Mouse (Mus musculus): ENCODE data around the gene Metap1. TPM values are rescaled to one million over a fixed set of nuclear protein-coding genes. Genes with fewer than 3 reads are reported as not detected.

Gene Metap1
- polyA plus RNA-seq, 1 experiment from 2014 or later = 51.8 TPM

DNA sequence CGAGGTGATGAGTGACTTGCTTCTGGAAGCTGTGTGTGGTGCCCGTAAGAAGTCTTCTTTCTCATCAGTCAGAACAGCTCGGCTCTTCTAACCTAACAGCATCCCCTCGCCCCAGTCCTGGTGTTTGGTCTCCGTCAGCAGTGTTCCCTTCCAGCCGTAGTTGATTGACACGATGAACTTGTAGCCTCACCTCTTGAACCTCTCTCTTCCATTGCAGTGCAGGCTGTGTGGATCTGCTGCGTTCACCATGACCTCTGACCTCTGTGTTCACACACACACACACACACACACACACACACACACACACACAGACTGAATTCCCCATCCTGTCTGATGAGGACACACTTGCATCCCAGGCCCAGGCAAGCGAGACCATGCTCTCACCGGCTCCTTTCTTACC is 37.1 kb downstream of the Metap1 start:
- DNase-seq (ENCODE audit: low spot score) = no peak
- H3K4me2 ChIP-seq = no peak overlapping the region
- no peak for ATAC-seq (replicated peaks; ENCODE audit: low FRiP score)
- 81% methylated on average over 10 of the region's 10 CpGs for WGBS
- no peaks in the 10 kb centered on the region for H3K9me3 ChIP-seq (ENCODE audit: control insufficient read depth, low read length)
- H3K4me1 ChIP-seq (replicated peaks; ENCODE audit: control insufficient read depth, insufficient read depth, low read length) = no peaks in the 10 kb centered on the region
- peaks cover 40% of the 10 kb centered on the region for H3K36me3 ChIP-seq (ENCODE audit: control insufficient read depth, insufficient read depth, low read length)
- H3K4me3 ChIP-seq (ENCODE audit: low read depth, low read length) = no peak overlapping the region
- no peak overlapping the region for H3K27ac ChIP-seq (ENCODE audit: low read depth, low read length)
- H3K9ac ChIP-seq (ENCODE audit: low read depth, low read length) = no peak overlapping the region
- no peaks in the 10 kb centered on the region for H3K27me3 ChIP-seq (replicated peaks; ENCODE audit: control insufficient read depth, insufficient read depth, low read length)

DNA sequence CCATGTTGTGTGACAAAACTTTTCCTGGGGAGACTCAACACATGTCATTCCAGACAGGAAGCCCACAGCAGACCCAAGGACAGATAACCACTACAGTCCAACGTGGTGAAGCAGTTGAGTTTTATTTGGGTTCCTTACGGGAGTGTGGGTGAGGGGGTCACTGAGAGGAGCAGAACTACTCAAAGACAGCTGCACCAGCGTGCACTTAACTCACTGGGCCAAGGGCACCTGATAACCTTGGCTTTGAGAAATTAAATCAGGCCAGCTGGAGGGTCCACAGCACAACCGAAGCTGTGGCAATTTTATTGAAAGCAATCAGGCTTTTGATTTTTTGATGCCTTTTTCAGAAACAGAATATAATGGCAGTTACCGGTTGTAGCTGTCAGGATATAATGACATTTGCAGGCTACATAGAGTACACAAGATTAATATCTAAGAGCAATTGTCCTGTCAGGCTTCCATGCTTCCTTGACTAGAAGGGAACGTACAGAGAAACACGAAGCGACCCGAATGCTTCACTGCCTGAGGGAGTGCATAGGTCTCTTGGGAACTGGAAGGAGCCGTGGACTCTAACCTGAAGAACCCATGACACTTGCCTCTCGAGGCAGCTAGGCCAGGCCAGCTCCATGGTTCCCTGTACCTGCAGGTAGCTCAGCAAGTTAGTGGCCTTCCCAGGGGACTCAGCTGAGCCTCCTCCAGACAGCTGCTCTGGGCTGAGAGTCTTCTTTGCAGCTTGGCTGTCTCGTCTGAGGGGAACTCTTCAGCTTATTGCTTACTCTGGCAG is 41.0 kb downstream of the Metap1 start:
- Histone ChIP-seq H3K27me3 (replicated peaks; ENCODE audit: control insufficient read depth, insufficient read depth, low read length) (no peaks in the 10 kb centered on the region), H3K4me3 (ENCODE audit: low read depth, low read length) (no peak overlapping the region), H3K36me3 (ENCODE audit: control insufficient read depth, insufficient read depth, low read length) (peaks cover 28% of the 10 kb centered on the region), H3K4me1 (replicated peaks; ENCODE audit: control insufficient read depth, insufficient read depth, low read length) (peaks cover 6% of the 10 kb centered on the region; the same call in 1 of the 2 replicates), H3K9ac (ENCODE audit: low read depth, low read length) (no peak overlapping the region), H3K4me2 (no peak overlapping the region), H3K27ac (ENCODE audit: low read depth, low read length) (no peak overlapping the region), H3K9me3 (ENCODE audit: control insufficient read depth, low read length) (no peaks in the 10 kb centered on the region)
- WGBS = 71% methylated on average over 12 of the region's 12 CpGs
- DNase-seq (ENCODE audit: low spot score) (no peak), ATAC-seq (replicated peaks; ENCODE audit: low FRiP score) (no peak)

DNA sequence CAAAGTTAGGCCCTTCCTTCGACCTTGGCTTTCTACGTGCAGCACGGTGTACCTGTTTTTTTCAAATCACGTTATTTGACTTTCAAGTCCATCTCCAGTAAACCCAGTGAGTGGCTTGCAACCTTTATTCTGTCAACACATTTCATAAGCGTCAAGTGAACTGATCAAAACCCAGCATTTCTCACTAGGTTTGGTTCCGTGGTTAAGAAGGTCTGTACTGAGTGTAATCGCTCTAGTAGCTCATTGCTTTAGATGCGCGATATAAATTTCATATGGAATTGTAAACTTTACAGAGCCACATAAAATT is 45.9 kb downstream of the Metap1 start:
- Histone ChIP-seq H3K27me3 (replicated peaks; ENCODE audit: control insufficient read depth, insufficient read depth, low read length) (no peaks in the 10 kb centered on the region), H3K9me3 (ENCODE audit: control insufficient read depth, low read length) (no peaks in the 10 kb centered on the region), H3K27ac (ENCODE audit: low read depth, low read length) (peak overlapping the region; percentile 67), H3K36me3 (ENCODE audit: control insufficient read depth, insufficient read depth, low read length) (peaks cover 5% of the 10 kb centered on the region; the same call in 1 of the 2 replicates), H3K4me1 (replicated peaks; ENCODE audit: control insufficient read depth, insufficient read depth, low read length) (peaks cover 6% of the 10 kb centered on the region; the same call in 1 of the 2 replicates), H3K4me3 (ENCODE audit: low read depth, low read length) (peak overlapping the region; percentile 86), H3K4me2 (peak overlapping the region; percentile 82), H3K9ac (ENCODE audit: low read depth, low read length) (peak overlapping the region; percentile 90)
- 5% methylated on average over 9 of the region's 9 CpGs for WGBS
- ATAC-seq (replicated peaks; ENCODE audit: low FRiP score) (no peak), DNase-seq (ENCODE audit: low spot score) (no peak)

DNA sequence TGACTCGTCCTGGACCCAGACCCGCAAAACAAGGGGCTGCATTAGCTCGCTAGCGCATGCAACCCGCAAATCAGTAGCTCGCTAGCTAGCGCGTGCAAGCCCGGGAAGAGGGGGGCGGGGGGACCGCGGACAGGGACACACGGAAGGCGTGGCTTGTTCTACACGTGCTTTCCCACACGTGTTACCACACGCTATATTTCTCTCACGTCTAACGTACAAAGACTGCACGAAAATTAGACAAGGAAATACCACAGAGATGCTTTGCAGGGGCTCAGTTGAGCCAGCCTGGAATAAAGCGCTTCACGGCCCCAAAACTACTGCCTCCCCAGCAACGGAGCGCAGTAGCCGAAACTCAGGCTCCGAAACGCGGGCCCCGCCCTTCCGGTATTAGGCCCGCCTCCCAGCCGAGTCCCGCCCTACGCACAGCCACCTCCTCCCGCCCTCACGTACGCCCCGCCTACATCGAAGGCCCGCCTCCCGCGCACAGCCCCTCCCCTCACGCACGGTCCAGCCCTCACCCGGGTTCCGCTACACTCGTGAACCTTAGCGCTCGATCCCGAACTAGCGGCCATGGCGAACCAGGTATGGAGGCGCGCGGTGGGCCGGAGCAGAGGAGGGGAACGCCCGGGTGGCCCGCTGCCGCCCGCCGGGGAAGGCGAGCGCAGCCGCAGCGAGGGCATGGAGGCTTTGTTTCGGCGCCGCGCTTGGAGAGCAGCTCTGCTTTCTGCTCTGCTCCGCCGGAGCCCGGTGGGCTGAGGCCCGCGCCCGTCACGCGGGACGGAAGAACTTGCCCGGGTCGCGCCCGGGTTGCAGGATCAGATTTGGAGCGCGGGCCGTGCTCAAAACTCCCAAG is 46.5 kb downstream of the Metap1 start, which contains the start of gene Adh5:
TSS of gene Adh5 (plus strand) at position 482 of the 853 bp plus-strand sequence.
- H3K4me2 ChIP-seq = peak within 1 kb of the TSS; percentile 94
- H3K4me1 ChIP-seq (replicated peaks; ENCODE audit: control insufficient read depth, insufficient read depth, low read length) = peaks cover 6% of the 10 kb centered on the region; the same call in 1 of the 2 replicates
- peak within 1 kb of the TSS; percentile 86 for H3K4me3 ChIP-seq (ENCODE audit: low read depth, low read length)
- DNase-seq (ENCODE audit: low spot score) (peak; percentile 96), ATAC-seq (replicated peaks; ENCODE audit: low FRiP score) (peak; percentile 99)
- peak within 1 kb of the TSS; percentile 90 for H3K9ac ChIP-seq (ENCODE audit: low read depth, low read length)
- peak within 1 kb of the TSS; percentile 67 for H3K27ac ChIP-seq (ENCODE audit: low read depth, low read length)
- H3K9me3 ChIP-seq (ENCODE audit: control insufficient read depth, low read length) = no peaks in the 10 kb centered on the region
- under 1% methylated on average over 86 of the region's 86 CpGs for WGBS
- H3K27me3 ChIP-seq (replicated peaks; ENCODE audit: control insufficient read depth, insufficient read depth, low read length) = no peaks in the 10 kb centered on the region
- peaks cover 5% of the 10 kb centered on the region; the same call in 1 of the 2 replicates for H3K36me3 ChIP-seq (ENCODE audit: control insufficient read depth, insufficient read depth, low read length)

DNA sequence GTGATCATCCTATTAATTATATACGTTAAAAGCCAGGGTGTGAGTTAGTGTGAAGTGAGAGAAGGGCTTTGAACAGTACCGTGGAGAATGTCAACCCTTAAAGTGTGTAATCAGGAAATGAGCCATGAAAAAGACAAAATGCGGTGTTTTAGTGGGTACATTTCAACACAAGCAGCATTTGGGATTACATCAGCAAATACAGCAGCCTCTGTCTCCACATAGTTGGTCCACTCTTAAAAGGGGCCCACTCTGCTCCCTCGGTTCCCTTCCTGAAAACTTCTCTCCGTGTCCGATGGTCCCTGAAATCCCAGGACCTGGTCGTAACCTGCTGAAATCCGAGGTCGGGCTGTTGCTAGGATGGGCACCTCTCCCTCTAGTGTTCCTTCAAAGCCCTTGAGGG is 47.1 kb downstream of the Metap1 start:
- H3K36me3 ChIP-seq (ENCODE audit: control insufficient read depth, insufficient read depth, low read length) = peaks cover 5% of the 10 kb centered on the region; the same call in 1 of the 2 replicates
- DNase-seq (ENCODE audit: low spot score) (no peak), ATAC-seq (replicated peaks; ENCODE audit: low FRiP score) (no peak)
- H3K9ac ChIP-seq (ENCODE audit: low read depth, low read length) = peak overlapping the region; percentile 90
- H3K27ac ChIP-seq (ENCODE audit: low read depth, low read length) = peak overlapping the region; percentile 67
- H3K27me3 ChIP-seq (replicated peaks; ENCODE audit: control insufficient read depth, insufficient read depth, low read length) = no peaks in the 10 kb centered on the region
- WGBS = 4% methylated on average over 9 of the region's 9 CpGs
- peak overlapping the region; percentile 86 for H3K4me3 ChIP-seq (ENCODE audit: low read depth, low read length)
- H3K4me1 ChIP-seq (replicated peaks; ENCODE audit: control insufficient read depth, insufficient read depth, low read length) = peaks cover 6% of the 10 kb centered on the region; the same call in 1 of the 2 replicates
- peak overlapping the region; percentile 94 for H3K4me2 ChIP-seq
- H3K9me3 ChIP-seq (ENCODE audit: control insufficient read depth, low read length) = no peaks in the 10 kb centered on the region

DNA sequence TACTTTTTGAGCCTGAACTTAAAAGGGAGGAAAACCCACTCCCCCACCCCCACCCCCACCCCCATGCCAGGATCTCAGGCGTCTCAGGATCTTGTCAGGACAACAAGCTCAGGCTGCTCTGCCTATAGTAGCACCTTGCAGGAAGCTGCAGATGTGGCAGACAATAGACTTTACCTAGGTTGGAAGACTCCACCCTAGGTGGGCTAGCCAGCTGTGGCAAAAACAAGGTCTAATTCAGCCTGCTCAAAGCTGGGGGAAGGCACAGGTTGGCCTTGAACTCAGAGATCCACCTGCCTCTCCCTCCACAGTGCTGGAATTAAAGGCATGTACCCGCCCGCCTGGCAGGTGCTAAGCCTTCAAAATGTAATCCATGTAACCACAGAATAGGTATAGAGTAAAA is 50.6 kb downstream of the Metap1 start:
- H3K9me3 ChIP-seq (ENCODE audit: control insufficient read depth, low read length) = 0 out of 2 replicates have a peak, but pooled peaks cover 2% of the 10 kb centered on the region
- H3K9ac ChIP-seq (ENCODE audit: low read depth, low read length) = no peak overlapping the region
- DNase-seq (ENCODE audit: low spot score) = no peak

DNA sequence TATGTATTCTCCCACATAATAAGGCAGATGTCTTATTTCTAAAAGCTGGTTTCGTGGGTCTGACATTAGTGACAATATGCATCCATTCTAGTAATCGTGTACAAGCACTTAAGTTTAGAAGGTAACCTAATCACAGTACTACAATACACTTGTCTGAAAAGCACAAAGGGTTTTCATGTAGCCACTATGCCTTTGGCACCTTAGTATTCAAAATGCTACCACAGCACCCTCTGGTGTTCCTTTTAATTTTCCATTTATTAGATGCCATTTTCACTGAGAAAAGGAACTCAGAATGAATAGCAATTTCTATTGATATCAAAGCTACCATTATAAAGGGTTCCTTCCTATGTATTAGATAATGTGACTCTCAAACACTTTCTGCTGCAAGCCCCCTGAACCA is 57.5 kb downstream of the Metap1 start:
- Histone ChIP-seq H3K36me3 (ENCODE audit: control insufficient read depth, insufficient read depth, low read length) (no peaks in the 10 kb centered on the region), H3K9me3 (ENCODE audit: control insufficient read depth, low read length) (0 out of 2 replicates have a peak, but pooled peaks cover 2% of the 10 kb centered on the region), H3K4me3 (ENCODE audit: low read depth, low read length) (no peak overlapping the region), H3K27me3 (replicated peaks; ENCODE audit: control insufficient read depth, insufficient read depth, low read length) (no peaks in the 10 kb centered on the region), H3K4me2 (no peak overlapping the region), H3K9ac (ENCODE audit: low read depth, low read length) (no peak overlapping the region), H3K27ac (ENCODE audit: low read depth, low read length) (no peak overlapping the region), H3K4me1 (replicated peaks; ENCODE audit: control insufficient read depth, insufficient read depth, low read length) (no peaks in the 10 kb centered on the region)
- DNase-seq (ENCODE audit: low spot score) (no peak), ATAC-seq (replicated peaks; ENCODE audit: low FRiP score) (no peak)
- whole genome bisulfite sequencing = 72% methylated on average over 2 of the region's 2 CpGs

More for the DNA sequence above, 50.6 kb downstream of the Metap1 start:
- Histone ChIP-seq H3K27ac (ENCODE audit: low read depth, low read length) (no peak overlapping the region), H3K4me3 (ENCODE audit: low read depth, low read length) (no peak overlapping the region), H3K4me1 (replicated peaks; ENCODE audit: control insufficient read depth, insufficient read depth, low read length) (no peaks in the 10 kb centered on the region), H3K4me2 (no peak overlapping the region), H3K36me3 (ENCODE audit: control insufficient read depth, insufficient read depth, low read length) (no peaks in the 10 kb centered on the region), H3K27me3 (replicated peaks; ENCODE audit: control insufficient read depth, insufficient read depth, low read length) (no peaks in the 10 kb centered on the region)
- WGBS = 77% methylated on average over 3 of the region's 3 CpGs
- no peak for ATAC-seq (replicated peaks; ENCODE audit: low FRiP score)

DNA sequence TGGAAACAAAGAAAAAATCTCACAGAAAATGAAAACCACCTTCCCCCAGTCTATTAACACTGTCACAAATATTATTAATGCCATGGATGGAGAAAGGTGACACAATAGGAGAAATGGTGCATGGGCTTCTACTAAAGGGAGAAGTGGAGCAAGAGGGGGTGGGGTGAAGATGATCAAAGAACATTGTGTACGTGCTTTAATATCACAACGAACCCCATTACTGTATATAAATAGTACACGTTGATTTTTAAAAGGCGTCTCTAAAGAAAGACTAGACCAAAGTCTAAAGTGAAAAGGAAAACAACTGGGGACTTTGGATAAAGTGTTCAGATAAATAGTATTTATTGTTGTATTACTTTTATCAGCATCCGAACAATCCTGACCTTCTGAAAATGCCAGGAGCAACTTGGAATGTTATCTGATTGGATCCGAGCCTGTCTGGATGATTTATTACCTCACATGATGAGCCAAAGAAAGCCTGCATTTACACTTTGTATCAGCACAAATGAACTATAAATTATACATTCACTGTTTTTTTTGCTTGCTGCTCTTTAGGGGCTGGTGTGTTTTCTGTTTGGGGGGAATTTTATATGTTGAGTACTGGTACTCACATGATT is 58.8 kb downstream of the Metap1 start:
- Histone ChIP-seq H3K4me2 (no peak overlapping the region), H3K27ac (ENCODE audit: low read depth, low read length) (no peak overlapping the region), H3K36me3 (ENCODE audit: control insufficient read depth, insufficient read depth, low read length) (no peaks in the 10 kb centered on the region), H3K9me3 (ENCODE audit: control insufficient read depth, low read length) (no peaks in the 10 kb centered on the region), H3K27me3 (replicated peaks; ENCODE audit: control insufficient read depth, insufficient read depth, low read length) (no peaks in the 10 kb centered on the region), H3K9ac (ENCODE audit: low read depth, low read length) (no peak overlapping the region), H3K4me1 (replicated peaks; ENCODE audit: control insufficient read depth, insufficient read depth, low read length) (no peaks in the 10 kb centered on the region), H3K4me3 (ENCODE audit: low read depth, low read length) (no peak overlapping the region)
- DNase-seq (ENCODE audit: low spot score) (no peak), ATAC-seq (replicated peaks; ENCODE audit: low FRiP score) (no peak)
- 79% methylated on average over 6 of the region's 6 CpGs for WGBS
